Mouse (Mus musculus): ENCODE data around the gene Dpysl5.

Dpysl5 gene

GRCm38 (mm10) chr5:30765596-30766370 lies 54.4 kb downstream of the Dpysl5 start:
- no peak for DNase-seq (ENCODE audit: low read depth)

- peak; percentile 31 for DNase-seq (ENCODE audit: low read depth)
Measured at GRCm38 (mm10) chr5:30768082-30768481, 56.7 kb downstream of the Dpysl5 start.

- DNase-seq (ENCODE audit: low read depth): peak; percentile 73
Measured at GRCm38 (mm10) chr5:30768598-30768997, 57.2 kb downstream of the Dpysl5 start.

- no peak for DNase-seq (ENCODE audit: low read depth)
Measured at GRCm38 (mm10) chr5:30769075-30769474, 57.7 kb downstream of the Dpysl5 start.

- peak; percentile 94 for DNase-seq (ENCODE audit: low read depth)
Measured at GRCm38 (mm10) chr5:30774601-30775371, 63.4 kb downstream of the Dpysl5 start.

- DNase-seq (ENCODE audit: low read depth): no peak
Measured at GRCm38 (mm10) chr5:30780699-30781098, 69.3 kb downstream of the Dpysl5 start.

- peak; percentile 36 for DNase-seq (ENCODE audit: low read depth)
Measured at GRCm38 (mm10) chr5:30781147-30781546, 69.8 kb downstream of the Dpysl5 start.

GRCm38 (mm10) chr5:30787381-30787780 lies 76.0 kb downstream of the Dpysl5 start:
- DNase-seq (ENCODE audit: low read depth): no peak

GRCm38 (mm10) chr5:30790047-30790446 lies 78.7 kb downstream of the Dpysl5 start:
- no peak for DNase-seq (ENCODE audit: low read depth)

- peak; percentile 84 for DNase-seq (ENCODE audit: low read depth)
Measured at GRCm38 (mm10) chr5:30796125-30796524, 84.8 kb downstream of the Dpysl5 start.

GRCm38 (mm10) chr5:30797482-30797881 lies 86.1 kb downstream of the Dpysl5 start:
- DNase-seq (ENCODE audit: low read depth): no peak

- DNase-seq (ENCODE audit: low read depth): no peak
Measured at GRCm38 (mm10) chr5:30797982-30798381, 86.6 kb downstream of the Dpysl5 start.

- DNase-seq (ENCODE audit: low read depth): no peak
Measured at GRCm38 (mm10) chr5:30798965-30799364, 87.6 kb downstream of the Dpysl5 start.

GRCm38 (mm10) chr5:30802724-30803467 lies 91.5 kb downstream of the Dpysl5 start:
- DNase-seq (ENCODE audit: low read depth): no peak

- DNase-seq (ENCODE audit: low read depth): peak; percentile 93
Measured at GRCm38 (mm10) chr5:30806106-30806505, 94.7 kb downstream of the Dpysl5 start.

GRCm38 (mm10) chr5:30814424-30815119 lies 103.2 kb downstream of the Dpysl5 start, which contains the start of gene Mapre3:
Mapre3 (plus strand) TSS chr5:30814641.
- DNase-seq (ENCODE audit: low read depth): peak; percentile 93

GRCm38 (mm10) chr5:30815120-30815465 lies 103.7 kb downstream of the Dpysl5 start:
- DNase-seq (ENCODE audit: low read depth): no peak

- DNase-seq (ENCODE audit: low read depth): no peak
Measured at GRCm38 (mm10) chr5:30816261-30816791, 105.0 kb downstream of the Dpysl5 start.

GRCm38 (mm10) chr5:30818758-30819309 lies 107.5 kb downstream of the Dpysl5 start:
- DNase-seq (ENCODE audit: low read depth): no peak

GRCm38 (mm10) chr5:30822689-30823088 lies 111.3 kb downstream of the Dpysl5 start:
- DNase-seq (ENCODE audit: low read depth): no peak

GRCm38 (mm10) chr5:30823091-30823490 lies 111.7 kb downstream of the Dpysl5 start:
- no peak for DNase-seq (ENCODE audit: low read depth)

Data from NIH3T3 (cell line).